Mouse (Mus musculus): ENCODE data around the gene Prdm10.

DNA sequence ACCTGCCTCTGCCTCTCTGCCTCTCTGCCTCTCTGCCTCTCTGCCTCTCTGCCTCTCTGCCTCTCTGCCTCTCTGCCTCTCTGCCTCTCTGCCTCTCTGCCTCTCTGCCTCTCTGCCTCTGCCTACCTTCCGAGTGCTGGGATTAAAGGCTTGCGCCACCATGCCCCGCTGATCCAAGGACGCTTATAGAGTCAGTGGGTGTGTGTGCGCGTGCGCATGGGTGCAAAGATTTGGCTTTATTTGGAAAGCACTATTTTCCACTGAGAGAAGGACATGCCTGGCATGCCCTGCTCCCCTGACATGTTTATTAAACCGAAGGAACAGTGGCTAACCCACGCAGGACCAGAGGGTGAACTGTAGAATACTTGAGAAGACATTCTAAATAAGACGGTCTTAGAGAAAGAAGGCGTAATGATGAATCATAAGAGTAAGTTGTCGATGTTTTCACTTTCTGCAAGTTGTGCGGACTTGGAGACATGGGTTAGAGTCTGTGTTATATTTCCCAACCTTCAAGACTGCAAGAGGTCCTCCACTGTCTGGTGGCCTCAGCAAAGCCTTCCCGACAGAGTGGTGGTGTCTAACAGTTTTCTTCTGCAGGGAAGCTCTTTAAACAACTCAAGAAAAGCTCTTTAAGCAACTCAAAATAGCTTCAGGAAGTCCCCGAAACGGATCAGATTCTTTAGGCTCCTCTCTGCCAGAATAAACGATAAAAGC lies 104.6 kb downstream of the Prdm10 start:
- no peak for TF ChIP-seq TAL1 (IDR thresholded peaks at IDR 0.05; ENCODE audit: low read length)
- TF ChIP-seq GATA1 (IDR thresholded peaks at IDR 0.05; ENCODE audit: low read length), result no peak
